17 mouse cellular contexts compared by ENCODE assay signal in genomic region chr13:92114076-92114475, GRCm38 (mm10). TPM values are rescaled to one million over a fixed set of nuclear protein-coding genes. Genes with fewer than 3 reads are reported as not detected.
"Had no signal": no experiment of that assay in that cellular context is flagged by ENCODE, and none has a peak within 500 bp of the region (broad histone marks: within the 10 kb centered on the region; RNA-seq: fewer than 3 reads in every experiment).

No protein-coding gene starts in this region.

- H3K4me1 ChIP-seq: limb, embryonic 12.5 days; liver, embryonic 13.5 days; neural tube, embryonic 12.5 days had no signal

- ATAC-seq: liver, postnatal 0 days had no signal

- H3K27me3 ChIP-seq: limb, embryonic 12.5 days; liver, embryonic 13.5 days; neural tube, embryonic 12.5 days had no signal

- H3K36me3 ChIP-seq: limb, embryonic 12.5 days; liver, embryonic 13.5 days; neural tube, embryonic 12.5 days had no signal

- H3K4me2 ChIP-seq: limb, embryonic 12.5 days; liver, embryonic 13.5 days; neural tube, embryonic 12.5 days had no signal

- H3K27ac ChIP-seq: kidney, postnatal 0 days; limb, embryonic 12.5 days; liver, embryonic 13.5 days; neural tube, embryonic 12.5 days had no signal

- H3K4me3 ChIP-seq: limb, embryonic 12.5 days; liver, embryonic 13.5 days; myocyte; neural tube, embryonic 12.5 days had no signal

- H3K9ac ChIP-seq: limb, embryonic 12.5 days; liver, embryonic 13.5 days; liver, postnatal 0 days; neural tube, embryonic 12.5 days had no signal

- DNase-seq: kidney, adult 11 months; kidney, adult 9 months; kidney, postnatal 36 days; layer of hippocampus, adult 9-11 months; layer of hippocampus, postnatal 36 days; liver; liver, embryonic 13.5 days; liver, postnatal 0 days; midbrain, embryonic 14.5 days; right cerebral cortex, postnatal 4 days; spleen, adult 18-20 months; thymus, adult 18-20 months; thymus, postnatal 14 days had no signal

- H3K9me3 ChIP-seq: limb, embryonic 12.5 days; liver, embryonic 13.5 days; neural tube, embryonic 12.5 days had no signal

RNA-seq across cellular contexts. Expression of gene Rasgrf2, which starts 17.4 kb away (rescaled TPM):
- polyA plus RNA-seq: limb, embryonic 12.5 days had no signal
